Mouse (Mus musculus): ENCODE results near the gene Krt39. TPM values are rescaled to one million over a fixed set of nuclear protein-coding genes. Genes with fewer than 3 reads are reported as not detected.
A peak's percentile ranks its signal among the peaks of the same experiment; 100 is the strongest.

Krt39 gene
- total and polyA plus RNA-seq, 2 experiments from 2014 or later: not detected

DNA sequence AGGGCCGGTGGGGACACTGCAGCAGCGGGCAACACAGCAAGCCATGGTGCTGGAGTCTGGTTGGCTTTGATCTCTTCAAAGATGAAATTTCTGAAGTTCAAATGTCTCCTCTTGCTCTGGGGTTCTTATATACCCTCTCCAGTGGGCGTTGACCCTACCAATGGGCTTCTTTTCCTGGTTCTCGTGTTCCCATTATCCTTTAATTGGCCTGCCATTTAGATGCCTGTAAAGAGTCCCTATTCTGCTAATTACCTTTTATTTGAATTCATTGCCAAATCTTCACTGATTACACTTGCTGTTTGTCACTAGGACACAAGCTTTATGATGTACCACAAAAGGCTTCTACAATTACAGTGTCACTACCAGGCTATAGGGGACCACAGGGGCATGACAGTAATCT is 29.6 kb upstream of the Krt39 start, which contains the start of gene Krtap3-3:
TSS of gene Krtap3-3 (minus strand) at position 101 of the 400 bp plus-strand sequence.
- Histone ChIP-seq H3K4me2 (ENCODE audit: low read depth, low read length) (no peak within 1 kb of the TSS), H3K27me3 (ENCODE audit: insufficient read depth, low read length) (no peaks in the 10 kb centered on the region), H3K36me3 (ENCODE audit: insufficient read depth, low read length) (no peaks in the 10 kb centered on the region), H3K4me1 (ENCODE audit: insufficient read depth, low read length) (no peaks in the 10 kb centered on the region), H3K9me3 (ENCODE audit: low read length) (no peaks in the 10 kb centered on the region), H3K27ac (no peak within 1 kb of the TSS), H3K4me3 (ENCODE audit: low read length) (no peak within 1 kb of the TSS), H3K9ac (replicated peaks; ENCODE audit: low read length) (no peak within 1 kb of the TSS)
- DNase-seq (ENCODE audit: low spot score): no peak
- no peak for TF ChIP-seq CTCF (IDR thresholded peaks at IDR 0.05; ENCODE audit: low read depth)
- no peak for ATAC-seq
- 75% methylated on average over 4 of the region's 4 CpGs for WGBS

DNA sequence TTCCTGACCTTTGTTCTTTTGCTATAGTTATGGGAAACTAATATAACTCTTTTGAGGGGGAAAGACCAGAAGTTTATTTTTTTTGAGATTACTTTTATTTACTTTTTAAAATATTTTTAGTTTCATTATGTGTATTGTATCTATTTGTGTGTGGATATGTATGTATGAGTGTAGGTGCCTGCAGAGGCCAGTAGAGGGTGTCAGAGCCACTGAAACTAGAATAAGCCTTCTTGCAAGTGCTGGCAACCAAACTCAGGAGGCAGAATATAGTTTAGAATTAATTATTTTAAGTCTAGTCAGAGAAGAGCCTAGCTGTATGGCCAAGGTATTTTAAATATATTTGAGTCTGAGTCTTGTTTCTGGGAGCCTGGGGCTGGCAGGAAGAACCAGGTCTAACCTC is 26.8 kb upstream of the Krt39 start:
- Histone ChIP-seq H3K27me3 (ENCODE audit: insufficient read depth, low read length) (no peaks in the 10 kb centered on the region), H3K27ac (no peak overlapping the region), H3K36me3 (ENCODE audit: insufficient read depth, low read length) (no peaks in the 10 kb centered on the region), H3K4me2 (ENCODE audit: low read depth, low read length) (no peak overlapping the region), H3K9me3 (ENCODE audit: low read length) (no peaks in the 10 kb centered on the region), H3K4me1 (ENCODE audit: insufficient read depth, low read length) (no peaks in the 10 kb centered on the region), H3K9ac (replicated peaks; ENCODE audit: low read length) (no peak overlapping the region), H3K4me3 (ENCODE audit: low read length) (no peak overlapping the region)
- DNase-seq (ENCODE audit: low spot score) (no peak), ATAC-seq (no peak)
- TF ChIP-seq CTCF (IDR thresholded peaks at IDR 0.05; ENCODE audit: low read depth): no peak

DNA sequence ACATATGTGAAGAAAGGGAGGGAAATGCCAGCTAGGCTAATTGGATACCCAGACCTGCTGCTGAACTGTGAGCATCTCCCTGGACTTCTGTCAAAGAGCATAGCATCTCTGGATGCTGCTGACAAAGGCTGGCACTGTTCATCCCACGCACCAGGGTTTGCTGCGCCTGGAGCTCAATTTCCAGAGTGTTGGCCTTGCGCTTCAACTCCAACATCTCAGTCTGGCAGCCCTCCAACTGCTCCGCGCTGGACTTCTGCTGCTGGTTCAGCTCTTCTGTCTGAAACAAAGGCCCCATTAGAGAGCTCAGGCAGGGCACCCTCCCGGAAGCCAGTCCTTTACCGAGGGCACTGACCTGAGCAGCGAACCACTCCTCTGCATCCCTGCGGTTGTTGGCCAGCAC is 18.6 kb upstream of the Krt39 start:
- peak overlapping the region; percentile 39 for H3K4me2 ChIP-seq (ENCODE audit: low read depth, low read length)
- DNase-seq (ENCODE audit: low spot score): peak; percentile 83
- 33% methylated on average over 9 of the region's 9 CpGs for WGBS

DNA sequence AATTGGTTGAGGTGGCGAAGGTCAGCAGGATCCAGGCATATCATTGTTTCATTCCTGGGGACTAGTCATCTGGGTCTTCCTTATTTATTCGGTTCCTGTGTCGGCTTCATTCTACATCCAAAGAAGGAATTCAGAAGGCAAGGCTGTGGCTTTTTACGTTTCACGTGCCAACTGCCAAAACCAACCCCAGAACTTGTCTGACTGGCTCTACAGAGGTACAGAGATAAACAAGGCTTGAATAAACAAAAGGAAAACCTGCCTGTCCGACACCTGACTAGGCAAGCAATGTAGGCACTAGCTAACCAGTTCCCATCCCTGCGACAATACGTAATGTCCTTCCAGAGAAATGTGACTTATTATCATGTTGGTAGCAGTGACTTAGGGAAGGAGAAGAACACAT is 7.0 kb downstream of the Krt39 start:
- no peak overlapping the region for H3K4me3 ChIP-seq (ENCODE audit: low read length)
- H3K9me3 ChIP-seq (ENCODE audit: low read length): no peaks in the 10 kb centered on the region
- H3K36me3 ChIP-seq (ENCODE audit: insufficient read depth, low read length): no peaks in the 10 kb centered on the region
- H3K4me2 ChIP-seq (ENCODE audit: low read depth, low read length): no peak overlapping the region
- WGBS: 89% methylated on average over 8 of the region's 8 CpGs
- no peak for TF ChIP-seq CTCF (IDR thresholded peaks at IDR 0.05; ENCODE audit: low read depth)
- DNase-seq (ENCODE audit: low spot score) (no peak), ATAC-seq (no peak)
- no peak overlapping the region for H3K9ac ChIP-seq (replicated peaks; ENCODE audit: low read length)
- no peaks in the 10 kb centered on the region for H3K4me1 ChIP-seq (ENCODE audit: insufficient read depth, low read length)
- H3K27ac ChIP-seq: no peak overlapping the region
- H3K27me3 ChIP-seq (ENCODE audit: insufficient read depth, low read length): no peaks in the 10 kb centered on the region

More for the DNA sequence above, 18.6 kb upstream of the Krt39 start:
- Histone ChIP-seq H3K36me3 (ENCODE audit: insufficient read depth, low read length) (no peaks in the 10 kb centered on the region), H3K9ac (replicated peaks; ENCODE audit: low read length) (no peak overlapping the region), H3K9me3 (ENCODE audit: low read length) (no peaks in the 10 kb centered on the region), H3K27me3 (ENCODE audit: insufficient read depth, low read length) (no peaks in the 10 kb centered on the region), H3K4me1 (ENCODE audit: insufficient read depth, low read length) (peaks cover 4% of the 10 kb centered on the region; the same call in 1 of the 2 replicates), H3K27ac (no peak overlapping the region), H3K4me3 (ENCODE audit: low read length) (no peak overlapping the region)
- TF ChIP-seq CTCF (IDR thresholded peaks at IDR 0.05; ENCODE audit: low read depth): no peak
- peak; percentile 61; the same call in 1 of the 2 replicates for ATAC-seq

DNA sequence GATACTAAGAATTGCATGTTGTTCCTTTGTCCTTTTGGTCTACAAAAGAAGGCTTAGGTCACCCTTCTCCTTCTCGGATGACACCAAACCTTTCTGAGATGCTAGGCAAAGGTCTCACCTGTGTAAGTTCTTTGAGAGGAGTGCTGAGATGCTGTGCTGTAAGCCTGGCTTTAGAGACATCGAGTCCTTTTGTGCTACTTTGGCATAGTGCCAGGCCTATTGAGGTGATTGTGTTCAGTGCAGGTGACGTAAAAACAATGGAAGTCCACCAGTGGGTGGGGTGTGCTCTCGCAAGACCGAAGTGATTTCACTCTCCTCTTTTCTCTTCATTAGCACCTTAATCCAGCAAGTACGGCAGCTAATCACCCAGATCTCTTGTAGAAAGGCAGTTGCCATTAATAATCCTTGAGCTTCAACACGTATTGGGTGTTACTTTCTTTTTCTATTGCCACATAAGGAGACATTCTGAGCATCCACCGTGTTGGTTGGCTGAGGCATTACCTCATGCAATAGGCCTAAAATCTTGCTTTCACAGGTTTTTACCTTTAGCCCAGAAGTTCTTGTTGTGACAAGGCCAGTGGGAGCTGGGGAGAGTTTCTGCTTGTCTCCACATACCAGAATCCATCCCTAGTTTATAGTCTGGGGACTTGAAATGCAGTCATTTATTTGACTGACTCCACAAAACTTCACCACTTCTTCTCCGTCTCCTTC is 20.9 kb downstream of the Krt39 start:
- Histone ChIP-seq H3K9me3 (ENCODE audit: low read length) (no peaks in the 10 kb centered on the region), H3K27ac (no peak overlapping the region), H3K27me3 (ENCODE audit: insufficient read depth, low read length) (no peaks in the 10 kb centered on the region), H3K4me1 (ENCODE audit: insufficient read depth, low read length) (no peaks in the 10 kb centered on the region), H3K4me3 (ENCODE audit: low read length) (no peak overlapping the region), H3K9ac (replicated peaks; ENCODE audit: low read length) (no peak overlapping the region), H3K36me3 (ENCODE audit: insufficient read depth, low read length) (no peaks in the 10 kb centered on the region), H3K4me2 (ENCODE audit: low read depth, low read length) (no peak overlapping the region)
- ATAC-seq (no peak), DNase-seq (ENCODE audit: low spot score) (no peak)
- TF ChIP-seq CTCF (IDR thresholded peaks at IDR 0.05; ENCODE audit: low read depth): no peak
- WGBS: 83% methylated on average over 9 of the region's 9 CpGs

DNA sequence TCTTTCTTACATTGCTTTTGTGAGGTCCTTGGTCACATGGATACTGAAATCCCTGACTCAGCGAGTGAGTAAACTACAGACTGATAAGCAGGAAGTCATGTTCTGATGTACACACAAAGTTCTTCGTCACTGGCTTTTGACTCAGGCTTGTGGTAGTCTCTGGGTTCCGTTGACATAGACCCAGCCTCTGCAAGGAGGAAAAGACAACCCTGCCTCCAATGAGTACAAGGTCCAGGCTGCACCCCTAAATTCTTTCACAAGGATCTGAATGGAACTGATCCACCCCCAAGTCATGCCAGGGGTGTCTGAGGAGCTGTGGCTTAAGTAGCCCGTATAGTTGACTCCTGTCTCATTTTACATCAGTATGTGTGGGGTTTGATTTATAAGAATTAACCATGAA is 24.7 kb downstream of the Krt39 start:
- no peak overlapping the region for H3K9ac ChIP-seq (replicated peaks; ENCODE audit: low read length)
- no peak overlapping the region for H3K4me2 ChIP-seq (ENCODE audit: low read depth, low read length)
- ATAC-seq: no peak
- WGBS: 87% methylated on average over 4 of the region's 4 CpGs
- DNase-seq (ENCODE audit: low spot score): no peak
- H3K9me3 ChIP-seq (ENCODE audit: low read length): no peaks in the 10 kb centered on the region
- no peak overlapping the region for H3K4me3 ChIP-seq (ENCODE audit: low read length)
- H3K4me1 ChIP-seq (ENCODE audit: insufficient read depth, low read length): no peaks in the 10 kb centered on the region
- H3K27ac ChIP-seq: no peak overlapping the region
- no peaks in the 10 kb centered on the region for H3K36me3 ChIP-seq (ENCODE audit: insufficient read depth, low read length)
- TF ChIP-seq CTCF (IDR thresholded peaks at IDR 0.05; ENCODE audit: low read depth): no peak
- H3K27me3 ChIP-seq (ENCODE audit: insufficient read depth, low read length): no peaks in the 10 kb centered on the region

DNA sequence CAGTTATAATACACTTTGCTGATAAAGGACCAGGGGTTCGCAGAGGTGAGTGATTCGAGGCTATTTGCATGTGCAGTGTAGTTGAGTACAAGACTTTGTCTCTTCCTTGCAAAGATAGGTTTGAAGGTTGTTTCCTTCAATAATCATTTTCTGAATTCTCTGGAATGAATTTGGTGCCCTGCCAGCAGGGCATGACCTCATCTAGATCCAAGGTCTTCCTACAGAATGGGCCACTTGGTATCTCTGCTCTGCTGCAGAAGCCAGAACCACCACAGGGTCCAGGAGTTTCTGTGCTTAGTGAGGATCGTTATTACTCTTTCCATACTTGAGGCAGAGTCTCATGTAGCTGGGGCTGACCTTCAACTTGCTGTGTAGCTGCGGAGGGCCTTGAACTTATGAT is 26.4 kb downstream of the Krt39 start:
- ATAC-seq (no peak), DNase-seq (ENCODE audit: low spot score) (no peak)
- H3K4me2 ChIP-seq (ENCODE audit: low read depth, low read length): no peak overlapping the region
- H3K9me3 ChIP-seq (ENCODE audit: low read length): no peaks in the 10 kb centered on the region
- H3K4me1 ChIP-seq (ENCODE audit: insufficient read depth, low read length): no peaks in the 10 kb centered on the region
- no peaks in the 10 kb centered on the region for H3K27me3 ChIP-seq (ENCODE audit: insufficient read depth, low read length)
- no peak overlapping the region for H3K4me3 ChIP-seq (ENCODE audit: low read length)
- no peak overlapping the region for H3K27ac ChIP-seq
- 97% methylated on average over 4 of the region's 4 CpGs for WGBS
- TF ChIP-seq CTCF (IDR thresholded peaks at IDR 0.05; ENCODE audit: low read depth): no peak
- no peak overlapping the region for H3K9ac ChIP-seq (replicated peaks; ENCODE audit: low read length)
- H3K36me3 ChIP-seq (ENCODE audit: insufficient read depth, low read length): no peaks in the 10 kb centered on the region
